Mouse (Mus musculus) skeletal muscle tissue, adult 2 months (tissue): ENCODE results near the gene Zmynd10.

Source experiments
- DNase-seq: peaks from one replicate; pipeline ENCODE4 v3.0.0-alpha.2; 2012; ENCODE audit warnings: low read depth, low spot score

The Zmynd10 gene

GRCm38 (mm10) chr9:107579023-107579900 is 32.2 kb downstream of the Zmynd10 start:
- DNase-seq = no peak

DNA sequence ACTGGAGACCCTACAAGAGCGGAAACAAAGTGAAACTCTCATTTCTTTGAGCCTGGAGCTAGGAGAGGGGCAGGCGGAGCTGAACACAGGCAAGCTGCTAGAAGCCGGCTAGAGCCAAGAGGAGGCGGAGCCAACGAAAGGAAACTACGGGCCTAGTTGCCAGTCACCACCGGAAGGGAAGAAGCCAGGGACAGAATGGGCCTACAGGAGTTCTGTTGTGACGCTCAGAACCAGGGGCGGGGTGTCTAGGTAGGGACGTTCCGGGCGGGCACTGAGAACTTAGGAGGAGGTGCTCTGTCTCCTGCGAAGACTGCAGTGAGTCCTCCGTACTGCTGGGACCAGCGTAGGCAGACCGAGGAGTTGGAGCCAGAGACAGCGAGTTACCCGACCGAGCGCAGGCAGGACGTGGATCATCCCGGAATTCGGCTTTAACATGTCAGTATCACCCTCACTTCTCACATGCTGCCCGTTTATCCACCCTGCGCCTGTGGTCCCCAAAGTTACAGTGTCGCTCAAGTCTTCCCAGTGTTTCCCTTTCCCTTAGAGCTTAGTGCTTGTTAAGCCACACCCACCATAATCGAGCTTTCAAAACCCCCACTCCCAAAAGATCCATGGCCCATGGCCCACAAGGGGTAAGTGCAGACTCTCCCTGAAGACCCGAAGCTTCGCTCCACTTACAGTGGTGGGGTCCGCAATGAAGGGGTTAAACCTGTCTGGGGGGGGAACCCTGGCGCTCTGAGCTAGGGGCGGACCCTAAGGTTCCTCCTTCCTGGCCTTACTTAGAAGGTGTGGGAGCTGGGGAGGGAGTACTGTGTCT is 33.6 kb downstream of the Zmynd10 start, which contains the start of gene Hyal3:
Gene Hyal3, plus strand, starts transcription at position 318 of the 817 bp plus-strand sequence.
- DNase-seq = peak; percentile 89

DNA sequence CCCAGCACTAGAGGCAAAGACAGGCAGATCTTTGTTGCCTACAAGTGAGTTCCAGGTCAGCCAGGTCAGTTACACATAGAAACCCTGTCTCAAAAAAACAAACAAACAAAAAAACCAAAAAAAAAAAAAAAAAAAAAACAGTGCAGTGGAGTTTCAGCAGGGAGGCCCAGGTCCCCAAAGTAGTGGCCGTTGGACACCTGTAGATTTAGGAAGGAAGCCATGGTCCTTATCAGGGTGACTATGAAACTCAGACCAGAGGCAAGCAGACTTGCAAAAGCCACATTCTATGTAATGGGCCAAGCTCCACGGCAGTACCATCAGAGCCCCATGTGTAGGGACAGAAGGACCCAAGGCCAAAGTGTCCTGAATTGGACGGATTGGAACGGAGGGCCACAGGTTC is 34.5 kb downstream of the Zmynd10 start:
- DNase-seq = no peak

- DNase-seq = no peak
Measured at GRCm38 (mm10) chr9:107582509-107583062, 35.5 kb downstream of the Zmynd10 start.

- DNase-seq = no peak
Measured at GRCm38 (mm10) chr9:107583174-107583573, 36.1 kb downstream of the Zmynd10 start.

- DNase-seq = no peak
Measured at GRCm38 (mm10) chr9:107586504-107586903, 39.4 kb downstream of the Zmynd10 start.

DNA sequence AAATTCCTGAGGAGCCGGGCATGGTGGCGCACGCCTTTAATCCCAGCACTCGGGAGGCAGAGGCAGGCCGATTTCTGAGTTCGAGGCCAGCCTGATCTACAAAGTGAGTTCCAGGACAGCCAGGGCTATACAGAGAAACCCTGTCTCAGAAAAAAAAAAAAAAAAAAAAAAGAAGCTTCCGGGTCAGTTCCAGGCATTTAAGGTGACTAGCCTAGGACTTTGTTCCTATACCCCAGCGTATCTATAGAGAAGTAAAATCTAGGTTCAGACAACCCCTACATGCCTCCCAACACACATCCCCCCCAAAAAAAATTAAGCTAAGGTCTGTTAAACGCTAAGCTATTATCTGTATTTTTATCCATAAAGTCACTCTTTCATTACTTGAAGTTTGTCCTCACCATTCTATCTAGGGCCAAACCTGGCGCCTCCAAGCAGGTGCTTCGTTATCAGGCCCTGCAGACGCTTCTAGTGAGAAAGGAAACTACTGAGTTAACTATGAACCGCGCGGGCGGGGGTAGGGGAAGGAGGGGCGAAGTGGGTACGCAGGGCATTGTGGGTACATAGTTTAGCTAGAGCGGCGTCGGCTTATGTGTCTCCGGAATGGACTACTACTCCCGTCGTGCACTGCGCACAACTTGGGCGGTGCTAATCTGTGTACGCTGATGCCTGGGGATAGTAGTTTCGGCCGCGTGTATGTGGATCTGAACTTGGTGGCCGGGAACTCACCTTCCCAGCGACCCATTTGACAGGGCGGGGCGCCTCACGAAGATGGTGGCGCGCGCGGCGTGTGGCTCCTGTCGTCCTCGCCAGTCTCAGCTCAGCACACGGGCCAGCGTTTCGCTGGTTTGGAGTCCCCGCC is 40.1 kb downstream of the Zmynd10 start, which contains the start of gene Ifrd2:
Gene Ifrd2, plus strand, starts transcription at position 669 of the 859 bp plus-strand sequence.
- peak; percentile 97 for DNase-seq

DNA sequence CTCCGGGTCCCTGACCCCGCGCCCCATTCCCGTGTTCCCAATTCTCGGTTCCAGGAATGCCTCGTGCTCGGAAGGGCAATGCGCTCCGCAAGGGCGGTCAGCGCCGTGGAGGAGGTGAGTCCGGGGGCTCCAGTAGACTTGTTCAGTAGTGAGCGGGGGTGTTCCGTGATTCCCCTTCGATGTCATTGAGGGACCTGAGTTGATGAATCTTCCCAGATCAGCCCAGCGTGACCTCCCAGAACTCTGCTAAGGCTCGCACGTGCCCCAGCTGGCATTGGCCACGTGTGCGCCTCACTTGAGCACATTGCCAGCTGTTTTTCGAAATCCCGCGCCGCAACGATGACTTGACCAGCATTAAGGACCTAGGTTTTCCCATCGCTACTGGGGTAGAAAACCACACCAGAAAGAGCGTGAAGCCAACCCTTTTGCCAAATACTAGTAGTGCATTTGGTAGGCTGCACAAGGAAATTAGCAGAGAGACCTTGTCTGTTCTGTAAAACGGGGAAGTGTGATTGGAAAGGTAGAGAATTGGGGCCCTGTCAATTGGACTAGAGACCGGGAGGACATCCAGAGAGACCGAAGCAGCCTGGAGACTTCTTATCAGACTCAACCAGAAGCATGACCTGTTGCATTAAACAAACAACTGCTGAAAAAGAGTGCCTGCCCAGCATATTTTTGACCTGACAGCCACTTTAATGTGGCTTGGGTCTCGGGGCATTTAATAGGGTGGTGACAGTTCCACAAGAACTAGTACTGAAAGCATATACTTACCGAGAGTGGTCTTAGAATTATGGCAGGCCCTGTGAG is 40.9 kb downstream of the Zmynd10 start:
- DNase-seq = peak; percentile 65

GRCm38 (mm10) chr9:107590058-107590772 is 43.1 kb downstream of the Zmynd10 start:
- peak; percentile 82 for DNase-seq

- DNase-seq = no peak
Measured at GRCm38 (mm10) chr9:107590773-107591060, 43.6 kb downstream of the Zmynd10 start.

GRCm38 (mm10) chr9:107593101-107593976 is 46.2 kb downstream of the Zmynd10 start:
- peak; percentile 83 for DNase-seq

DNA sequence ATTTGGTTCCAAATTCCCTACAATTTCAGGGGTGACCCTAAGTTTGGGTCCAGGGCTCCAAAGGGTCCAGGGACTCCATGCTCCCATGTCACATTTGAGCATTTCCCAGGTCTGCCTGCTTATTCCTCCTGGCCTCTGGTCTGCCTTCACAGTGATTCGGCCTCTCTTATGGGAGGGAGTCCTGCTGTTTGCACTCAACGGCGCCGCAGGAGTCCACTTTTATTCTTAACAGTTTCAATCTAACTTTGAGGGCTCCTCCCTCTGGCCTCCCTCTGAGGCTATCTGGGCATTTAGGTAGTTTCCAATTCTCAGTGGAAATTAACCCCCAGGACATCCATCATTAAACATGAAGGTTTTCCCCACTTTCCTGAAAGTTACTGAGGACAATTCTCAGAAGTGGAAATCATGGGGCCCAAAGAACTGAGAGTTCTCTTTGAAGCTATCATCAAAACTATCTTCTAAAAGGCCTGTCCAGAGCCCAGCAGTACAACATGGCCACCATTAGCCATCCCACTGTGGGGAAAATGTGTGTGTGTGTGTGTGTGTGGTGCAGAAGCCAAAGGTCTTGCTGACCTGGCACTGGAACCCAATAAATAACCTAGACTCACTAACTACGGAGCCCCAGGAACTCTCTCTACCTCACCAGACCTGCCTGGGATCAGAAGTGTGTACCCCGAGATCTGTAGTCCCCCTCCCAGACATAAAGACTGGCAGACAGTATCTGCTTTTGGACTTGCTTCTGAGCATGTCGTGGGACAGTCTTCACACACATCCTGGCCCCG is 47.4 kb downstream of the Zmynd10 start:
- DNase-seq = no peak

DNA sequence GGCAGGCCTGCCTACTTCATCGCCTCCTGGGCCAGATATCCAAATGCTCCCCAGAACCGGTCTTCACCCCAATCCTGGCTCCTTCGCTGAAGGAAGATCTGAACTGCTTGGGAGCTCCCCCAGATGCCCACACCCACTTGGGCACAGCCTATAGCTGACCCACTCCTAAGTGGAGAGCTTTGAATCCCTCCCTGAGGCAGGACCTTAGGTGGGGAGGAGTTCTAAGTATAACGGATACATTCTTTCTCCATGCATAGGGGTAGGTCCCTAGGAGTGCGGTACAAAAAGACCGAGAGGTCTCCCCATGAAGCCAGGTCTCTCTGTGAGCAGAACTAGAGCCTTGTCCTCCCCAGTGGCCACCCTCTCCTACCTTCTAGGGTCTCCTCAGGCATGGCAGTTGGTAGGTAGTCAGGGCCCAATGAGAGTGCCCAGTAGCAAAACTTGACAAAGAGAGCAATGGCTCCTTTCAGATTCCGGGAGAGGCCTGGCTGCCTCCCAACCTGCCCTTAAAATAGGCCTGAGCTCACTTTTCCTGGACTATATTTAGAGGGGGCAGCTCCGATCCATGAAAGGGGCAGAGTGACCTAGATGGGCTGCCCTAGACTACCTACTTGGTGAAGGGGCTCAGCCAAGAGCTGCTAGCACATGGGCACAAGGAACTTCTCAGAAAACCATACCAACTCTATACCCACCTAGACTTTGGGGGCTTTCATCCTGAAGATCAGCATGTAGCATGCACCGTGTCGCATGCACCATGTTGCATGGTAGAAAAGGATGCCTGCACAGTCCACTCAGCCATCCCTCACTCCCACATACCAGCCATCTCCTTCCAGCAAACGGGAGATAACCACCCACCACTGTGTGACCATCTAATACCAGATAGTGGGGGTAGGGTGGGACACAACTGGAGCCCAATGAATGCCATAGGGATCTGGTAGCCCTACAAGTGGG is 49.8 kb downstream of the Zmynd10 start:
- DNase-seq = peak; percentile 84

DNA sequence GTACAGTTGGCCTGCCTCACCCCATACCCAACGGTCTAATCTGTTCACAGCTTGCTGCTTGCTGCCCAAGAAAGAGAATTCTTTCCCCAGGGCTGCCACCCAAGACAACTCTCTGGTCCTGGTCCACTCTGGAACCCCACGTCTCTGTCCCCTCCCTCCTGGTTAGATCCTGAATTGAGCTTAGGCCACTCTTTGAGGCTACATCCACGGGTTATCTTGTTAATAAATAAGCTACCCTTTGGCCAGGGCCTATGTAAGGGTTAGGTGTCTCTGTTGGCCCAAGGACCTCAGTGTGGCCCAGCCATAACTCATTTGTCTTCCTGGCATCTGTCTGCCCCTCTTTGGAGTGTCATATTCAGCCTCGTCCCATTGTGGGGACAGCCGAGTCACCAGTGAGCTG is 51.3 kb downstream of the Zmynd10 start:
- no peak for DNase-seq

GRCm38 (mm10) chr9:107599433-107599832 is 52.3 kb downstream of the Zmynd10 start:
- no peak for DNase-seq

GRCm38 (mm10) chr9:107599842-107600241 is 52.7 kb downstream of the Zmynd10 start:
- DNase-seq = no peak

GRCm38 (mm10) chr9:107600745-107601144 is 53.6 kb downstream of the Zmynd10 start:
- DNase-seq = no peak
